Mouse (Mus musculus) CH12.LX (cell line): ENCODE measurements at regions not wholly inside any gene's neighbourhood (a gene's known extent, or its start where the extent isn't known, plus 50 kb on each side); places are given as distances from the start of the nearest gene placed in this dataset.

Source experiments
- BHLHE40 ChIP-seq: IDR thresholded peaks from 2 replicates; pipeline ENCODE4 v1.6.1; 2011; ENCODE audit warnings: mild to moderate bottlenecking, low read depth, low read length, improper control_type of control experiment
- RAD21 ChIP-seq: IDR thresholded peaks from 2 replicates; pipeline ENCODE4 v1.6.1; 2011; ENCODE audit warnings: low read depth, mild to moderate bottlenecking, low read length, improper control_type of control experiment, moderate library complexity

DNA sequence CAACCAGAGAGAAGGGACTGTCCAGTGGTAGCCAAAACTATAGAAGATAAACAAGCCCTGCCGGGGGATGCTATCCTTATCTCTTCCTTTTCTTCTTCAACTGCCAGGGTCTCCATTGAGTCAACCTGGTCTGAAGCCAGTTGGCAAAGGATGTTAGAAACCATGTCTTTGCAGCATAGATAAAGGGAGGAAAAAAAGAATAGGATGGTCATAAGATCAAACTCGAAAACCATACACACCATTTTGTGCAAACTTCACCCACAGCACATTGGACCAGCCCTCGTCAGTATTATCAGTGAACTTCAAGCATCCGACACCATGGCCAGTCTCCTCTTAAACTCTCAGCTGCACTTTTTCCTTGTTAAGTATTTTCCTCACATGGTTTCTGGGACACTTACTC lies 101.8 kb downstream of the Gm12728 start:
- TF ChIP-seq RAD21 (no peak), BHLHE40 (no peak)
